Mouse (Mus musculus) megakaryocyte progenitor cell, adult 5-6 weeks (primary cell): ENCODE results near the gene Tpcn1. TPM values are rescaled to one million over a fixed set of nuclear protein-coding genes. Genes with fewer than 3 reads are reported as not detected.

Source experiments
- ATAC-seq: replicated peaks from 2 replicates; pipeline ENCODE4 v1.8.0; 2016; ENCODE audit warnings: mild to moderate bottlenecking, moderate TSS enrichment, inconsistent platforms; ENCODE audit not compliant: poor library complexity
- total RNA-seq, 2 experiments: library from RNA; stranded (forward) in 1 of 2; stranded (reverse) in 1 of 2; fragments of 157-497, 149-512 nt in 1 of 2; fragments of 200-1000 nt in 1 of 2; gene quantifications; 2 replicates each; pipeline versions ENCODE4 v1.2.3 to v1.2.4; 2015 to 2017

Tpcn1 gene
- total RNA-seq, 2 experiments from 2014 or later: 17.7 to 37.0 TPM

DNA sequence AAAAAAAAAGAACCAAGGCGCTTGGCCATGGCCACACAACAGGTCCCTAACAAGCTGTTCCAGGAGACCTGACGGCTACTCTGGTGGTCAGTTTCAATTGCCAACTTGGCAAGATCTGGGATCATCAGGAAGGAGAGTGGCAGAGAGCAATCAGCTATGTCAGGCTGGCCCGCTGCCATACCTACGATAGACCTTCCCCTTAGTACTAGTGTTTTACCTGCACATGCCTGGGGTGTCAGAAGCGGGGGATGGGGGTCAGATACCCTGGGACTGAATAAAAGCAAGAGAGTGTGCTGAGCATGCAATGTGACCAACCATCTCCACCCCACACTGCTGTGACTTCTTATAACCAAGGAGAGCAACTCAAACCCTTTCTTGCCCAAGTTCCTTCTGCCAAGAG lies 22.4 kb upstream of the Tpcn1 start:
- ATAC-seq: no peak

DNA sequence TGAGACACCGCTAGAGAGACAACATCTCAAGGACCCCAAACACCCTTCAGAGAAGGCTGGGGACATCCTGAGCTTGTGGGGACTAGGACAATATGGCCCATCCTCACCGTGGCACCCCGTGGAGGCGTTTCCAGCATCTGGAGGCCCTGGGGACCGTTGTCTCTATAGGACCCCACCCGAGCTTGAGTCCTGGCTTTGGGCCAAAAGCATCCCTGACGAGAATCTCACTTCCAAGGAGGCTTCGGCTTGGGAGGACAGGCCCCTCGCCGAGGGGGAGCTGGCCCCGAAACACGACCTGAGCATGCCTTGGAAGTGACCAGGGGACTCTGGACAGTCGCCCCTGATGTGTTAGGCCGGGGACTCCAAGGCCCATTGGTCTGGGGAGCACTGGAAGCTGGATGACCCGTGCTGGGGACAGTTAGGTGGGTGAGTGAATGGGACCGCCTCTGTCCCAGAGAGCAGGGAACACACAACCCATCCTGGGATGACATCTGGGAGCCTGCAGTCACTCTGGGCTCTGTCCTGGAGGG lies 20.8 kb upstream of the Tpcn1 start:
- no peak for ATAC-seq

DNA sequence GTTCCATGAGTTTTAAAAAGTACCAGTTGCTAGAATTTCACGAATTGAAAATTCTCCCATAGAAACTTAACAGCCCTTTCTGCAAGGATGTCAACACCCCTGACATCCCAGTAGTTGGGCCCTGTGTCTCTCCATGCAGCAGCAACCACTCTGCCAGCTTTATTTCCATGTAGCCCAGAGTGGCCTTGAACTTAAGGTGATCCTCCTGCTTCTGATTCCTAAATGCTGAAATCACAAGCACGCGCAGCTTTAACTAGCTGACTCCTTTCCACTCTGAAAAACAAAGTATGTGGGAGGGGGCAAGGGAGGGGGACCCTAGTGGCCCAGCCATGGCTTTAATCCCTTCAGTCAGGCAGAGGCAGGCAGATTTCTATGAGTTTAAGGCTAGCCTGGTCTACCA lies 18.9 kb upstream of the Tpcn1 start:
- ATAC-seq: no peak

DNA sequence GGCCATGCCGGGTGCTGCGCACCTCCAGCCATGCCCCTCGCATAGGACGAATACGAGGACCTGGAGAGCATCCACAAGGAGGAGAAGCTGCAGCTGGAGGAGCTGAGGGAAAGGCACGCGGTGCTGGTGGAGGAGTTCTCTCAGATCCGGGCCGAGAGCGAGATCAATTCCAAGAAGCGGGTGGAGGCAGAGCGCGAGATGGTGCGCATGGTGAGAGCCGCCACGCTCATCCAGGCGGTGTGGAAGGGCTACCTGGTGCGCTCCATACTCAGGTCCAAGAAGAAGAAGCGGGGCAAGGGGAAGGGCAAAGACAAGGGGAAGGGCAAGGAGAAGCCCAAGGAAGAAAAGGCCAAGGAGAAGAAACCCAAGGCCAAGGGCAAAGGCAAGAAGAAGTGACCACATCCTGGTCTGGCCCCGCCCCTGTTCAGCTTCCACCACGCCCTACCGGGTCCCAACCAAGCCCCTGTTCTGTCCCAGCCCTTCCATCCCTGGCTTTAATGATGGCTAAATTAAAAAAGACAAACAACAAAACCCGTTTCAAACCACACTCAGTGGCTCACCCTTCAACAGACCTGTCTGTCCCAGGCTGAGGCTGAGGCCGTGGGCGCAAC lies 18.2 kb upstream of the Tpcn1 start:
- no peak for ATAC-seq

DNA sequence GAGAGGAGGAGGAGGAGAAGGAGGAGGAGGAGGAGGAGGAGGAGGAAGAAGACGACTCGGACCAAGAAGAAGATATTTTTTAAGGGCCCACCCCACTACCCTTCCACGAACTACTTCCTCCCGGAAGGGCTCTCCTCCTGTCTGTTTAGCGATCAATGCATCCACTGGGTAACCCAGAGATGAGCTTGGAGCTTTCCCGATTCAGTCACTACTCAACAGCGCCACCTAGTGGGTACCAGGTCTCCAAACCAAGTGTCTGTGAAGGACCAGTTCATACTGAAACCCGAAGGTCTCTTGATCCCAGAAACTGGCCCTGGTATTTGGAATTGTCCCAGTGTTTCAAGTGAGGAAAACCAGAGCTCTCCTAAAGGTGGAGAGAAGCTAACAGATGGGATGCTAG lies 17.2 kb upstream of the Tpcn1 start:
- peak; percentile 86 for ATAC-seq

DNA sequence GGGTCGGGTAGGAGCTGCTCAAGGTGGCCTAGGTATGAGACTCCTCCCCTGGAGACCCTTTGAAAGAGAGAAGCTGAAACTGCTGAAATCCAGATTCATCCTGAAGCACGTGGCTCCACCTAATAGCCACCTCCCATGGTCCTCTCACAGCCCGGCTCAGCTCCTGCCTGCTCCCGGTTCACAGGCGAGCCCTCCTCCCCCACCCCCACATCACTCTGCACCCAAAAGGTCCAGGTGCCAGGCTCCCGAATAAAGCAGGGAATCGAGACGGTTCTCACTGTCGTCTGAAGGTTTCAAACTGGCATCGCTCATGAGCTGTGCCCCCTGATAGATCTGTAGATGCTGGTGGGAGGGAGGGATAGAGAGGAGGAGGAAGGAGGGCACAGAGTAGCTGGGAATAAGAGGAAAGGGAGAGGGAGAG lies 16.8 kb upstream of the Tpcn1 start:
- ATAC-seq: no peak

DNA sequence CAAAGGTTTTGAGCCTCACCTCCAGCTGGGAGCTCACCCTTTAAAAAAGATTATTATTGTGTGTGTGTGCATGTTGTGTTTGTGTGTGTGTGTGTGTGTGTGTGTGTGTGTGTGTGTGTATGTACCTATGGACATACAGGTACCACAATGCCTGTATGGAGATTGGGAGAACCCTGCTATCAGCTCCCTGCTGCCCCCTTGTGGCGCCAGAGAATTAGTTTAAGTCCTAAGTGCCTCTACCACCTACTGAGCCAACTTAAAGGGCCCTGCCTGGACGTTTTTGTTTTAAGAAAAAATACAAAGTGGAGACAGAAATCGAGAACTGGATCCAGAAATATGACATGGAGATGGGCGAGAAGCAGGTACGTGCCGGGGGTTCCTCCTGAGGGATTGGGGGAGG lies 16.4 kb upstream of the Tpcn1 start:
- peak; percentile 67 for ATAC-seq

DNA sequence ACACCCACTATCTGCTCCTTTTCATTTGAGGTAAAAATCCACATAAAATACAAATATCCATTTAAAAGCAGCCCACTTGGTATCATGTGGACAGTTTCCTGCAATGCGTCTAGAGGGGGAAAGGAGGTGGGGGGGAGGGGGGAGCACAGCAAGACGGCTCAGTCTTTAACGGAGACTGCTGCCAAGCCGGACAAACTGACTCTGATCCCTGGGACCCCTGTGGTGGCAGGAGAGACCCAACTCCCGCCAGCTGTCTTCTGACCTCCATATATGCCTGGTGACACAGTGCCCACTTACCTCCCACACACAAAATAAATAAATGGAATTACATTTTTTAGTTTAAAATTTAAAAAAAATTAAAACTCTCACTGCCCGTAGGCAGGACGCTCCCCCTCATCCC lies 15.0 kb upstream of the Tpcn1 start:
- no peak for ATAC-seq

DNA sequence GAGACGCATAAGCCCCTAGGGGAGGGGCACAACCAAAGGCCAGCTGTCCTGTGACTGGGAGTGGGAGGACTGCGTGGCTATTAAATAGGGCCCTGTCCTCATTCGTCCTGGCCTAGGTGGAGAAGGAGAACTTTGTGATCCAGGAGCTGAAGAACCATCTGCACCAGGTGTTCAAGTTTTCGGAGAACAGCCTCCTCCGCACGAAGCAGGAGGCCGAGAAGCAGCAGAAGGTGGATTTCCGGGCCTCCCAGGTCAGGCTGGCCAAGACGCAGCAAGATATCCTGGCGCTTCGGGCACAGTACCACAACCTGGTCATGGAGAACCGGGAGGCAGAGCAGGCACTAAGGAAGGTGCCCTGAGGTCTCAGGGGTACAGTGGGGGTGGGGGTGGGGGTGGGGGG lies 13.7 kb upstream of the Tpcn1 start:
- ATAC-seq: no peak

DNA sequence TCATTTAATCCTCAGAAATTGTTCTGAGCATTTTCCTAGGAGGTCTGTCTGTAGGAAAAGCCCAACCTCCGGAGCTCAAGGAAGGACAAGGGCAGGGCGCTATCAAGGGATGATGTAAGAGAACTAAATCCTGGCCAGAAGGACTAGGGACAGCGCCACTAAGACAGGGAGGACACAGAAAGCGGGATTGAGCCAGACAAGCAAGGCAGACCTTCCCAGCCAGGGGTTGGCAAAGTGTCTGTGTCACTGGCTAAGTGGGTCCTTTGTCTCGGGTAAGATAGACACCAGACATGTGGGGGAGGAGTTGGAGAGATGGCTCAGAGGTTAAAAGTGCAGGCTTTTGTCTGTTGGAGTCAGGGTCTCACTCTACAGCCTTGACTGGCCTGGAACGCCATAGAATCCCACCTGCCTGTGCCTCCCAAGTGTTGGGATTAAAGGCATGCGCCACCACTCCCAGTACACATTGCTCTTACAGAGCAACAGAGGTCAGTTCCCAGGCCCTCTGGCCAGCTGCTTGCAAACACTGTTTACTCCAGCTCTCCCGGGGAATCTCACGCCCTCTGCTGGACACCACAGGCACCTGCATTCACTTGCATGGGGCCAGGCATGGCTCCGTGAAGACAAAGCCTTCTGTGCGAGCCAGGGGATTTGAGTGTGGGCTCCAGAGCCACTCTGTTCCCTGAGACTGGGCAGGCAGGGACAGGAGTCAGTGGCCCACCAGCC lies 12.6 kb upstream of the Tpcn1 start:
- ATAC-seq: peak; percentile 45

DNA sequence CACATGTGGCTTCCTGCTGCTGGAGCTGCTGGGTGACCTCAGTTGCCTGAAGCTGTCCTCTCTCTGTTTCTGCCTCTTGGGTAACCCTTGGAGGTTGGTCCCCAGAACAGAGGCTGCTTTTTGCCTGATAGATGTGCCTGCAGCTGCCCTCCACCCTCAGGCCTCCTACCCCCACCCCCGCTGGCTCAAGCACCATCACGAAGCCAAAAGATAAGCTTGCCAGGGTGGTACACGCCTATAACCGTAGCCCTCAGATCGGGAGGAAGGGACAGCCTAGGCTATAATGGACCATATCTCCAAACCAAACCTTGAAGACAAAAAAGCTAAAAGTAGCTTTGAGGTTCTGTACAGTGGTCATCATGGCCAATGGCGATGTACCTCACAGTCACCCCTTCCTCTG lies 11.2 kb upstream of the Tpcn1 start:
- ATAC-seq: peak; percentile 84

DNA sequence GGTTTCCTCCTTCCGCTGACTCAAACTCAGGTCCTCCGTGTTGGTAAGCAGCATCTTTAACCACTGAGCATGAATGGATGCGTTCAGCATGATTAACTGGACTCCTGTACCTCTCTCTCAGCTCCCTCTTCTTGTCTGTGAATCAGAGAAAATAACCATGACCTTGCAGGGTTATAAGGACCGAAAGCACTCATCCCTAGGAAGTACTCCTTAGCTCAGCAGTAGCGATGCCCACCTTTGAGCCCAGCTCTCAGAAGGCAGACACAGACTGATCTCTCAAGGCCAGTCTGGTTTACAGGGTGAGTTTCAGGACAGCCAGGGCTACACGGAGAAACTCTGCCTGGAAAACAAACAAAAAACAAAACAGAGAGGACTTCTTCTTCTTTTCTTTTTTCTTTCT lies 6.0 kb upstream of the Tpcn1 start:
- no peak for ATAC-seq

DNA sequence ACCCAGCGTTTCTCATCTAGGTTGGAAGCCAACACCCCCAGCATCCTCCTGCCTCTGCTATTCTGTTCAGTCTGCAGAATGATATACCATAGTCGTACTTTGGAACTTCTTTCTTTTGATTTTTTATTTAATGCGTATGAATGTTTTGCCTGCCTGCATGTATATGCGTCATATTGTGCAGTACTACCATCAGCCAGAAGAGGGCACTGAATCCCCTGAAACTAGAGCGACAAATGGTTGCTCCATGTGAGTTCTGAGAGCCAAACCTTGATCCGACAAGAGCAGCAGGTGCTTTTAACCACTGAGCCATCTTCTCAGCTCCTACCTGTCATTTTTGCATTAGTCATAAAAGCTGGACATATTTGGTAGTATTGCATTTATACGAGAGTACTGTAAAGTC lies 3.7 kb upstream of the Tpcn1 start:
- ATAC-seq: no peak

DNA sequence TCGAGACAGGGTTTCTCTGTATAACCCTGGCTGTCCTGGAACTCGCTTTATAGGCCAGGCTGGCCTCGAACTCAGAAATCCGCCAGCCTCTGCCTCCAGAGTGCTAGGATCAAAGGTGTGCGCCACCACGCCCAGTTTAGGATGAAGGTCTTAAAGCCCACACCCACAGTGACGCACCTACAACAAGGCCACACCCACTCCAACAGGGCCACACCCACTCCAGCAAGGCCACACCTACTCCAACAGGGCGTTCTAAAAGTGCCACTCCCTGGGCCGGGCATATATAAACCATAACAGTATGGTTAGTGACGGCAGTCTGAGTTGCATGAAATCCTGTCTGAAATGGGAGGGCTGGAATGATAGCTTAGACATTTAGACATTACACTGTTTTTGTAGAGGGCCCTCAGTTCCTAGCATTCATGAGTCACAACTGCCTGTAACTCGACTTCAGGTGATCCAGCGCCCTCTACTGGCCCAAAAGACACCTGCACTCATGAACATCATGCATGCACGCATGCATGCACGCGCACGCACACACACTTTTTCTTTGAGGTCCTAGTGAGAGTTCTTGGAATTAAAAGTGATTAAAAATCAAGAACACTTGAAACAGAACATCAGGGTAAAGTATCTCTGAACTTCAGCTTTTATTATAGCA lies 2.0 kb upstream of the Tpcn1 start:
- ATAC-seq: 0 out of 2 replicates have a peak, but pooled peaks have one; percentile 14

DNA sequence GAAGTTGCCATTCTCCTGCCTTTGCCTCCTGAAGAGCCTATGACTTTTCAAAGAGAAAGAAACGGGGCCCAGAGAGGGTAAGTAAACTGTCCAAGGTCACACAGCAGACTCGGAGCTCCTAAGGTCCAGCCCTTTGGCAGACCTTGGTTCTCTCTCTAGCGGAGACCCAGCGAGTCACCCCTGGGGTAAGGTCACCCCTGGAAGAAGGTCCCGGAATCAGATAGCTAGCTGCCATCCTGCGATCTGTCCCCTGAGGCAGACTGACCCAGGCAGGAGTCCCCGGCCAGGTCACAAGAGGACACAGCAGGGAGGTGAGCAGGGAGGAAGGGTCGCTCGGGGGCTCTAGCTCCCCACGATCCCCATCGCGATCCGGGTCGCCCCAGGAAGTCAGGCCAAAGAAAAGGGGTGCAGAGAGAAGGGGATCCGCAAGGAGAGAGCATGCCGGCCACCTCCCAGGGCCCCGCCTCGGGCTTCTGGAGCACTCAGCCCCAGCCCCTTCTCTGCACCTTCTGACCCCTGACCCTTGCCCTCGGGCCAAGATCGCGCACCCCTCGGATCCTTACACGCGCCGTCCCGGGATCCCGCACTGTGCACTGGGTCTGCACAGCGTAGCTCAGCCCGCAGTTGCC lies 419 bp downstream of the Tpcn1 start:
- no peak for ATAC-seq

DNA sequence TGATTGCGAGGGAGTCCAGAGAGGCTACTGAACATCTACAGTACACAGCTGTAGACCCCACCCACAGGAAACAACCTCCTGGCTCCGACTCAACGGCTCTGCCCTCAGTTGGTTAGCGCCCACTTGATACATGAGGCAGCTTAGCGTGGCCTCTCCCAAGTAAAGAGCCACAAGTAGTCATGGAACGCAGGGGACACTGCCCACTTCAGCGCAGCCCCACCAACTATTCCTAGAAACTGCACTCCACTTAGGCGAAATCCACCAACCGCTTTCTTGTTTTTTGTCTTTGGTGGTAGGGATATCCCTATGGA lies 902 bp downstream of the Tpcn1 start:
- peak; percentile 30 for ATAC-seq

DNA sequence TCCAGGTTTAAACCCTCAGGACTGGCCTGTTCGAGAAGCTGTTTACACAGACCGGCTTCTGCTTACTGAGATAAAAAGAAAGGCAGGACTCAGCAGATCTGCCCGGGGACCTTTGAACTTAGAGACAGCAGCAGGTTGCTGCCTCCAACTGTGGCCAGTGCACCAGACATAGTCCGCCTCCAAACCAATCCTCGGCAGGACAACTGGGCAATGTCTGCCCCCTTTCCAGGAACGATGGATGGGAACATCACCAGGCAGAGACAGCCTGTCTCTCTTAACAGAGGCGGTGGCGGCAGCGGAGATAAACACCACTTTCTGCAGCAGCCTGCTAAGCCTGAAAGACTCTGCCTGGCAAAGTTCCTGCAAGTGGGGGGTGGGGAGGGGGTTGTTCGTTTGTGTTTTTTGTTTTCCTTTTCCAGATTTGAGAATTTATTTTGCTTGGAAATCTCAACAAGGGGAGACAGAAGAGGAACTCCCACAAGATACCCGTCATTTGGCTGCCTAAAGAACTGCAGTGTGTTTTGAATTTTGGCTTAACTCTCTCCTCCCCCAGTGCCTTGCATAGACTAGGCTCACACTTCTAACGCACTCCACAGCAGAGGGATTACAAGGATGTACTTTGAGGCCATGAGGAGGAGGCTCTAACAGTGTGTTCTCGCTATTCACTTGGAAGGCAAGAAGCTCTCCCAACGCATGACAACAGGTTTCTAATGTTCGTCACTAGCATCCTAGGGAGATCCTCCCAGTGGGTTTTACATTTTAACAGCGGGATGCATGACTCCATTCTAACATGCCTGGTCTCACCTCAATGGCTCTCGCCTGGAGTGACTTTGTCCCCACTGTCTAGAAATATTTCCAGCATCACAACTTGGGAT lies 1.5 kb downstream of the Tpcn1 start:
- ATAC-seq: no peak

DNA sequence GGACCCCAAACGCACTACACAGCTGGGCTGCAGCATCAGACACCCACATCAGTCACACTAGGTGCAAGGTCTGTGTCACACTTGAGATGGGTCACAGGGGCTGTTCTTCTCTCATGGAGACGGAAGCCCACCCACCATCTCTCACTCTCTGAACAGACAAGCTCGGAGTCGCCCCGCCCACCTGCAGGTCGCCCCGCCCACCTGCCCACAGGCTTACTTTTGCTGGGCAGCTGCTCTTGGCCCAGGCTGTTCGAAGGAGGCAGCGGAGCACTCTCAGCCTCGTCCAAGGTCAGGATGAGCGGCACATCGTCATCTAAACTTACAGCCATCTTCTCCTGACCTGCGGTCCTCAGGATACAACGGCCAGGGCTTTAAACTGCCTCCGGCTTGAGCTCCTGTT lies 3.5 kb downstream of the Tpcn1 start:
- no peak for ATAC-seq

DNA sequence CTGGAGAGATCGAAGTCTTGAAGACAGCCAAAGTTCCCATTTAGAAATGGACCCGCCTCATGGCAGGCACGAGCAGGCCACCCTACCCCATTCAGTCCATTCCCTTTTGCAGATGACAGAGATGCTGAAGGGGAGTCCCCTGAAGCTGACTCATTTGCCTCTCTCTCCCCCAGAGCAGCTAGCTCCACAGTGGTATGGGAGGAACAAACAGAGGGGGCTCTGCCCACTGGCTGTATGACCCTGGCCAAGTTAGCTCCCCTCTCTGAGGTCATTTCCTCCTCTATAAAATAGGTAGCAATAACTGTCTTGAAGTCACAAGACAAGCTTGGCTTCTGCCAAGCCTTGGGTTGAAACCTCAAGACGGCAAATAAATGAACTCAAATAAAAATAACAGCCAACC lies 5.0 kb downstream of the Tpcn1 start:
- no peak for ATAC-seq

DNA sequence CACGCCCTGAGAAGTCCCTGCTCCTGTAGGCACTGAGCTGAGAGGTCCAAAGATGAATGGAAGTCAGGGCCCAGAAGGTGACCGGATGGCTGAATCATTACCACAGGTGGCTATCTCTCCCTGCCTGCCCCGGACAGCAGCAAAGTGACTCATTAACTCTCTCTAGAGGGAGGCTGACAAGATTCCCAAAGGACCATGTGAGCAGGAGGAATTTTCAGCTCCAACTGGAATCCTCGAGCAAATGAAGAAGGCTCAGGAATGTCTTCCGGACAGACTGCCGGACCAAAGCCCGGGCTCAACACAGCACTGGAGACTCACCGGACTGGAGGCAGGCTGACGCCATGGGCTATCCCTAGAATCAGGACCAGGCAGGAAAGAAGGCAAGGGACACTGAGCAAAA lies 6.5 kb downstream of the Tpcn1 start:
- ATAC-seq: no peak
